ENCODE assay signal across 9 mouse cellular contexts in the genomic region with DNA sequence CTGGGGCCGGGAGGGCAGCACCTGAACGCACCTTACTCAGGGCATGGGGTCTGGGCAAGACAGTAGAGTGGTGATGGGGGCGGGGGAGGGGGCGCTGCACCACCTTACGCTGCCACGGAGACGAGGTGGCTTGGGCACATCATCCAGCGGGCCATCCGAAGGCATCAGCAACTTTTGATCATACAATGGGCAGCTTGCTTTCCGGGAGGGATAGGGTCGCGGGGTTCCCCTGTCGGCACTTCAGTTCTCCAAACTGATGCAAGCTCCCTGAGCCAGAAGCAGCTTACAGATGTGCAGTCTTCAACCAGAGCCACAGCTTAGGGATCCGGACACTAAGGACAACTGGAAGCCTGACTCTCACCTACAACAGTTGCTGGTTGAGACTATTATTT. TPM values are rescaled to one million over a fixed set of nuclear protein-coding genes. Genes with fewer than 3 reads are reported as not detected.
A peak's percentile ranks its signal among the peaks of the same experiment; 100 is the strongest.
DNase-seq lines count a peak whose midpoint lies in the region; ATAC-seq lines count a peak whose summit lies in the region.
"Had no signal": no experiment of that assay in that cellular context is flagged by ENCODE, and none has a peak within 500 bp of the region (broad histone marks: within the 10 kb centered on the region; RNA-seq: fewer than 3 reads in every experiment).

No protein-coding gene starts in this region.

- peaks cover 19% of the 10 kb centered on the region for H3K27me3 ChIP-seq in kidney, embryonic 14.5 days (ENCODE audit: control insufficient read depth, insufficient read depth, low read length)
- peaks cover 51% of the 10 kb centered on the region for H3K27me3 ChIP-seq in embryonic facial prominence, embryonic 10.5 days (replicated peaks; ENCODE audit: low read depth, poor library complexity, severe bottlenecking)
- H3K27me3 ChIP-seq in hindbrain, embryonic 14.5 days (ENCODE audit: control insufficient read depth, insufficient read depth, low read length): peaks cover 18% of the 10 kb centered on the region
- H3K27me3 ChIP-seq in midbrain, embryonic 13.5 days: peaks cover 31% of the 10 kb centered on the region

- WGBS in kidney, embryonic 14.5 days: 6% methylated on average over 14 of the region's 14 CpGs
- WGBS in embryonic facial prominence, embryonic 10.5 days: 6% methylated on average over 14 of the region's 14 CpGs
- WGBS in hindbrain, embryonic 14.5 days: 6% methylated on average over 14 of the region's 14 CpGs
- 4% methylated on average over 14 of the region's 14 CpGs for WGBS in midbrain, embryonic 13.5 days

- peak overlapping the region; percentile 13 for H3K9ac ChIP-seq in kidney, embryonic 14.5 days (ENCODE audit: low read depth, low read length)
- H3K9ac ChIP-seq in hindbrain, embryonic 14.5 days: peak overlapping the region; percentile 57
- peak overlapping the region; percentile 47 for H3K9ac ChIP-seq in midbrain, embryonic 13.5 days (replicated peaks)

- H3K36me3 ChIP-seq in kidney, embryonic 14.5 days (ENCODE audit: control insufficient read depth, insufficient read depth, low read length): no peaks in the 10 kb centered on the region
- no peaks in the 10 kb centered on the region for H3K36me3 ChIP-seq in embryonic facial prominence, embryonic 10.5 days (replicated peaks)
- no peaks in the 10 kb centered on the region for H3K36me3 ChIP-seq in hindbrain, embryonic 14.5 days (replicated peaks; ENCODE audit: control insufficient read depth, insufficient read depth)
- no peaks in the 10 kb centered on the region for H3K36me3 ChIP-seq in midbrain, embryonic 13.5 days

- H3K4me3 ChIP-seq in kidney, embryonic 14.5 days (ENCODE audit: low read length): peak overlapping the region; percentile 39
- H3K4me3 ChIP-seq in embryonic facial prominence, embryonic 10.5 days: peak overlapping the region; percentile 59
- peak overlapping the region; percentile 34 for H3K4me3 ChIP-seq in hindbrain, embryonic 14.5 days (replicated peaks; ENCODE audit: low read length)
- peak overlapping the region; percentile 41 for H3K4me3 ChIP-seq in midbrain, embryonic 13.5 days (replicated peaks)
- H3K4me3 ChIP-seq: erythroblast, embryonic 14.5 days had no signal

- H3K4me2 ChIP-seq in kidney, embryonic 14.5 days (replicated peaks; ENCODE audit: low read depth, low read length): peak overlapping the region; percentile 70
- H3K4me2 ChIP-seq in hindbrain, embryonic 14.5 days (replicated peaks): peak overlapping the region; percentile 78
- peak overlapping the region; percentile 68 for H3K4me2 ChIP-seq in midbrain, embryonic 13.5 days (replicated peaks)

- no peak for DNase-seq in kidney, postnatal 10 days
- DNase-seq in embryonic facial prominence, embryonic 10.5 days (ENCODE audit: low spot score): no peak
- DNase-seq in hindbrain, embryonic 14.5 days (ENCODE audit: low spot score): no peak
- DNase-seq in gastrocnemius, postnatal 4 days (ENCODE audit: low spot score in 2 of 2): no peak
- no peak for DNase-seq in frontal cortex, postnatal 25 days (ENCODE audit: low spot score in 2 of 2)
- DNase-seq in layer of hippocampus, postnatal 10 days (ENCODE audit: low spot score in 2 of 2): no peak

- ATAC-seq in kidney, embryonic 14.5 days (ENCODE audit: low FRiP score, low TSS enrichment): no peak
- 0 out of 2 replicates have a peak, but pooled peaks have one; percentile 11 for ATAC-seq in hindbrain, embryonic 14.5 days (ENCODE audit: low FRiP score)
- ATAC-seq in midbrain, embryonic 13.5 days: peak; percentile 65

- H3K9me3 ChIP-seq in kidney, embryonic 14.5 days (ENCODE audit: control insufficient read depth, low read length): no peaks in the 10 kb centered on the region
- no peaks in the 10 kb centered on the region for H3K9me3 ChIP-seq in embryonic facial prominence, embryonic 10.5 days
- H3K9me3 ChIP-seq in hindbrain, embryonic 14.5 days (ENCODE audit: control insufficient read depth, low read length): no peaks in the 10 kb centered on the region
- H3K9me3 ChIP-seq in midbrain, embryonic 13.5 days: no peaks in the 10 kb centered on the region

- H3K4me1 ChIP-seq in kidney, embryonic 14.5 days (ENCODE audit: control insufficient read depth, insufficient read depth, low read length): peaks cover 9% of the 10 kb centered on the region
- H3K4me1 ChIP-seq in embryonic facial prominence, embryonic 10.5 days: peaks cover 31% of the 10 kb centered on the region
- peaks cover 17% of the 10 kb centered on the region; the same call in 1 of the 2 replicates for H3K4me1 ChIP-seq in hindbrain, embryonic 14.5 days (replicated peaks; ENCODE audit: control insufficient read depth, insufficient read depth, low read length)
- H3K4me1 ChIP-seq in midbrain, embryonic 13.5 days (replicated peaks): peaks cover 21% of the 10 kb centered on the region

- H3K27ac ChIP-seq in kidney, embryonic 14.5 days (ENCODE audit: low read depth, low read length): no peak overlapping the region
- peak overlapping the region; percentile 65 for H3K27ac ChIP-seq in embryonic facial prominence, embryonic 10.5 days (replicated peaks)
- H3K27ac ChIP-seq in hindbrain, embryonic 14.5 days: no peak overlapping the region
- no peak overlapping the region for H3K27ac ChIP-seq in midbrain, embryonic 13.5 days

RNA-seq across cellular contexts. Expression of gene Ramp1, which starts 0.5 kb away (rescaled TPM):
- 1.1 and 1.2 TPM in 2 replicates for polyA plus RNA-seq in kidney, embryonic 14.5 days (2014; fragmentation: Nextera tagmentation; extraction: Ambion mirVana)
- polyA plus RNA-seq in embryonic facial prominence, embryonic 10.5 days (2016; fragmentation: Nextera tagmentation; extraction: Ambion mirVana): 0.47 and 0.61 TPM in 2 replicates
- polyA plus RNA-seq in hindbrain, embryonic 14.5 days (2014; fragmentation: Nextera tagmentation; extraction: Ambion mirVana): 12.5 and 14.2 TPM in 2 replicates
- 1.1 and 1.2 TPM in 2 replicates for polyA plus RNA-seq in midbrain, embryonic 13.5 days (2015; fragmentation: Nextera tagmentation; extraction: Ambion mirVana)
- total RNA-seq in gastrocnemius, postnatal 4 days (2021): 10 to 100 TPM; 66.3 to 66.6 TPM
- total RNA-seq in layer of hippocampus, postnatal 10 days (2021): 10 to 100 TPM; 37.4 to 43.2 TPM

RNA-seq across cellular contexts. Expression of gene Rbm44, which starts 35.3 kb away (rescaled TPM):
- 0.97 and 1.0 TPM in 2 replicates for polyA plus RNA-seq in kidney, embryonic 14.5 days (2014; fragmentation: Nextera tagmentation; extraction: Ambion mirVana)
- polyA plus RNA-seq in embryonic facial prominence, embryonic 10.5 days (2016; fragmentation: Nextera tagmentation; extraction: Ambion mirVana): 0.87 and 1.2 TPM in 2 replicates
- polyA plus RNA-seq in hindbrain, embryonic 14.5 days (2014; fragmentation: Nextera tagmentation; extraction: Ambion mirVana): 0.43 and 0.78 TPM in 2 replicates
- polyA plus RNA-seq in midbrain, embryonic 13.5 days (2015; fragmentation: Nextera tagmentation; extraction: Ambion mirVana): 0.34 and 0.45 TPM in 2 replicates
- under 1 TPM in 1 of 2 experiments, not detected in 1; 0.10 TPM for total RNA-seq in gastrocnemius, postnatal 4 days (2021)
- total RNA-seq in layer of hippocampus, postnatal 10 days (2021): not detected
- polyA plus RNA-seq: erythroblast, embryonic 14.5 days had no signal
